Mouse (Mus musculus): Measurements from ENCODE around the gene Evi2. TPM values are rescaled to one million over a fixed set of nuclear protein-coding genes. Genes with fewer than 3 reads are reported as not detected.

The Evi2 gene
- total and polyA plus RNA-seq, 2 experiments from 2014 or later = 0.19 TPM; not detected in 1

DNA sequence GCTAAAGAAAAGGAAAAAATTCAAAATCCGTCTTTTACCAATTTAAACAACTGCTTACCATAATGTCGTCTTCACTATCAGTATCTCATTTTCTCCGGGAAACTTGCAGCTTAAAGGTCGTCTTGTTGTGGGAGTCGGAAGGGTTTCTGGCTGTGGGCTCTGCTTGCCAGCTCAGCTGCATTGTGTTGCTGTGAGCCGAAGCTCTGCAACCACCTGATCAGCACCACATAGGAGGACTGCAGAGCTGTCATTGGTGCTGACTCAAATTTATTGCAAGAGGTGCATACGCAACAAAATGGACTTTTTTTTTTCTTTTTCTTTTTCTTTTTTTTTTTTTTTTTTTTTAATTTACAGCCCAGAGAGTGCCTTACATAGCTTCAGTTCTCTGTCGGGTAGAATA is 26.5 kb downstream of the Evi2 start, which contains the start of gene Omg:
TSS of gene Omg (minus strand) at position 240 of the 400 bp plus-strand sequence.
- no peak within 1 kb of the TSS for H3K9ac ChIP-seq (replicated peaks; ENCODE audit: low read depth, low read length)
- H3K4me3 ChIP-seq (ENCODE audit: low read depth, low read length) = no peak within 1 kb of the TSS
- no peaks in the 10 kb centered on the region for H3K36me3 ChIP-seq (replicated peaks; ENCODE audit: control insufficient read depth, insufficient read depth, low read length)
- no peaks in the 10 kb centered on the region for H3K27me3 ChIP-seq (ENCODE audit: control insufficient read depth, insufficient read depth, low read length)
- no peak within 1 kb of the TSS for H3K27ac ChIP-seq (ENCODE audit: low read depth)
- H3K9me3 ChIP-seq (replicated peaks; ENCODE audit: control insufficient read depth, low read length) = no peaks in the 10 kb centered on the region
- WGBS = 51% methylated on average over 8 of the region's 8 CpGs
- H3K4me2 ChIP-seq (ENCODE audit: low read depth, low read length) = no peak within 1 kb of the TSS
- DNase-seq (ENCODE audit: low spot score) = no peak
- ATAC-seq (ENCODE audit: insufficient read depth, low read depth) = no peak
- no peaks in the 10 kb centered on the region for H3K4me1 ChIP-seq (ENCODE audit: control insufficient read depth, insufficient read depth)
- no peak for TF ChIP-seq CTCF (IDR thresholded peaks at IDR 0.05; ENCODE audit: low read depth)
- no peak for TF ChIP-seq EP300 (IDR thresholded peaks at IDR 0.05; ENCODE audit: low read depth)

DNA sequence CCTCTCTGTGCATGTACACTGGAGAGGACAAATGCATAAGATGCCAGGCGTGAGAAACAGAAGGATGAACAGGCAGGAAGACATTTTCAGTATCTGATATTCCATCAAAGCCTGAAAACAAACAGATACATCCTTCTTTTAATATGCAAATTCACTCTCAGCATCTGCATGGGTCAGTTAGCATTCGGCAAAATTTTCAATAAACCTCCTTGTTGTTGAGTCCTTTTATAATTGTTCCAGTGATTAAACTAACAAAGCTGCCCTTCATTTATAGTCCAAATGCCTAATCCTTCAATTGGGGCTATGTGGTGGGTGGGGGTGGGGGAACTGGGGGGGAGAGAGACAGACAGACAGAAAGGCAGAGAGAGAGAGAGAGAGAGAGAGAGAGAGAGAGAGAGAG is 27.5 kb downstream of the Evi2 start:
- no peak overlapping the region for H3K4me2 ChIP-seq (ENCODE audit: low read depth, low read length)
- H3K36me3 ChIP-seq (replicated peaks; ENCODE audit: control insufficient read depth, insufficient read depth, low read length) = no peaks in the 10 kb centered on the region; the same call in 1 of the 2 replicates
- H3K4me3 ChIP-seq (ENCODE audit: low read depth, low read length) = no peak overlapping the region
- no peaks in the 10 kb centered on the region for H3K27me3 ChIP-seq (ENCODE audit: control insufficient read depth, insufficient read depth, low read length)
- DNase-seq (ENCODE audit: low spot score) (no peak), ATAC-seq (ENCODE audit: insufficient read depth, low read depth) (no peak)
- no peak overlapping the region for H3K9ac ChIP-seq (replicated peaks; ENCODE audit: low read depth, low read length)
- H3K27ac ChIP-seq (ENCODE audit: low read depth) = no peak overlapping the region
- no peaks in the 10 kb centered on the region for H3K4me1 ChIP-seq (ENCODE audit: control insufficient read depth, insufficient read depth)
- TF ChIP-seq EP300 (IDR thresholded peaks at IDR 0.05; ENCODE audit: low read depth) (no peak), CTCF (IDR thresholded peaks at IDR 0.05; ENCODE audit: low read depth) (no peak)
- no peaks in the 10 kb centered on the region for H3K9me3 ChIP-seq (replicated peaks; ENCODE audit: control insufficient read depth, low read length)
- 77% methylated on average over 2 of the region's 2 CpGs for WGBS

- TF ChIP-seq CTCF (IDR thresholded peaks at IDR 0.05; ENCODE audit: low read depth) (no peak), EP300 (IDR thresholded peaks at IDR 0.05; ENCODE audit: low read depth) (no peak)
- Histone ChIP-seq H3K36me3 (replicated peaks; ENCODE audit: control insufficient read depth, insufficient read depth, low read length) (no peaks in the 10 kb centered on the region; the same call in 1 of the 2 replicates), H3K9me3 (replicated peaks; ENCODE audit: control insufficient read depth, low read length) (no peaks in the 10 kb centered on the region), H3K9ac (replicated peaks; ENCODE audit: low read depth, low read length) (no peak overlapping the region), H3K4me2 (ENCODE audit: low read depth, low read length) (peak overlapping the region; percentile 24), H3K27ac (ENCODE audit: low read depth) (peak overlapping the region; percentile 15; the same call in 1 of the 2 replicates), H3K4me1 (ENCODE audit: control insufficient read depth, insufficient read depth) (peaks cover 6% of the 10 kb centered on the region; the same call in 1 of the 2 replicates), H3K4me3 (ENCODE audit: low read depth, low read length) (no peak overlapping the region), H3K27me3 (ENCODE audit: control insufficient read depth, insufficient read depth, low read length) (no peaks in the 10 kb centered on the region)
- no peak for DNase-seq (ENCODE audit: low spot score)
- ATAC-seq (ENCODE audit: insufficient read depth, low read depth) = no peak
- 61% methylated on average over 10 of the region's 10 CpGs for WGBS
Observed at GRCm38 (mm10) chr11:79494976-79495800, 35.2 kb downstream of the Evi2 start.

- Histone ChIP-seq H3K27ac (ENCODE audit: low read depth) (no peak overlapping the region), H3K36me3 (replicated peaks; ENCODE audit: control insufficient read depth, insufficient read depth, low read length) (peaks cover 11% of the 10 kb centered on the region), H3K9ac (replicated peaks; ENCODE audit: low read depth, low read length) (no peak overlapping the region), H3K4me1 (ENCODE audit: control insufficient read depth, insufficient read depth) (no peaks in the 10 kb centered on the region), H3K27me3 (ENCODE audit: control insufficient read depth, insufficient read depth, low read length) (no peaks in the 10 kb centered on the region), H3K4me3 (ENCODE audit: low read depth, low read length) (no peak overlapping the region), H3K4me2 (ENCODE audit: low read depth, low read length) (no peak overlapping the region), H3K9me3 (replicated peaks; ENCODE audit: control insufficient read depth, low read length) (no peaks in the 10 kb centered on the region)
- TF ChIP-seq CTCF (IDR thresholded peaks at IDR 0.05; ENCODE audit: low read depth) = no peak
- no peak for TF ChIP-seq EP300 (IDR thresholded peaks at IDR 0.05; ENCODE audit: low read depth)
- ATAC-seq (ENCODE audit: insufficient read depth, low read depth) (no peak), DNase-seq (ENCODE audit: low spot score) (no peak)
Observed at GRCm38 (mm10) chr11:79484721-79485120, 45.7 kb downstream of the Evi2 start.

DNA sequence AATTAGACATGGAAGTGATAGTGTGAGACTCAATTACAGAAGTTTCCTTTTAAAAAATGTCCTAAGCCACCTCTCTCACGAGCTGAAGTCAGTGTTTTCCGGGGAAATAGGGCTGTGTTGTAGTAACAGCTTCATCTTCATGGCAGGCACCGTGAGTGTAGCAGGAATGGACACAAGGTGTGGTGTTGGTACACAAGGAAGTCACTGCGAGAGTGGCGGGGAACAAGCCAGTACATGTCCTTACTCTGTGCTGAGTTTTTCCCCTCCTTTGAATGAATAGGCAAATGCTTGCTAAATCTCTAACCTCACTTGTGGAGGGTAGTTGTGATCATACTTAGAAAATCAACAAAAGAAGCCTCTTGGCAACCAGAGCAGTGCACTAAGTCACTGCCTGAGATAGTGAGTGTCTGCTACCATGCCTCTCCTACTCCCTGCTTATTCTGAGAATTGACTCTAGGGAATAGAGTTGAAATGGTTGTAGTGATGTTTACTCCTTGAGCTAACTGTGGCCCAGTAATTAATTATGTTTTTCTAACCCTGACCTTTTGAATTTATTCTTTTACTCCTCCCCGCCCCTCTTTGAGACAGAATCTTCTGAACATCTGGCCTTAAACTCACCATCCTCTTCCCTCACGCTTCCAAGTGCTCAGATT is 46.4 kb downstream of the Evi2 start:
- Histone ChIP-seq H3K27me3 (ENCODE audit: control insufficient read depth, insufficient read depth, low read length) (no peaks in the 10 kb centered on the region), H3K27ac (ENCODE audit: low read depth) (no peak overlapping the region), H3K36me3 (replicated peaks; ENCODE audit: control insufficient read depth, insufficient read depth, low read length) (peaks cover 11% of the 10 kb centered on the region), H3K4me3 (ENCODE audit: low read depth, low read length) (no peak overlapping the region), H3K4me2 (ENCODE audit: low read depth, low read length) (no peak overlapping the region), H3K4me1 (ENCODE audit: control insufficient read depth, insufficient read depth) (no peaks in the 10 kb centered on the region), H3K9ac (replicated peaks; ENCODE audit: low read depth, low read length) (no peak overlapping the region), H3K9me3 (replicated peaks; ENCODE audit: control insufficient read depth, low read length) (no peaks in the 10 kb centered on the region)
- DNase-seq (ENCODE audit: low spot score) = no peak
- 84% methylated on average over 7 of the region's 7 CpGs for whole genome bisulfite sequencing
- ATAC-seq (ENCODE audit: insufficient read depth, low read depth) = no peak
- no peak for TF ChIP-seq CTCF (IDR thresholded peaks at IDR 0.05; ENCODE audit: low read depth)
- TF ChIP-seq EP300 (IDR thresholded peaks at IDR 0.05; ENCODE audit: low read depth) = no peak

All from heart, postnatal 0 days (tissue).